Comparison of ENCODE assay signal across 21 mouse cellular contexts in genomic region chr4:62828963-62829362, GRCm38 (mm10).
DNase-seq lines count a peak whose midpoint lies in the region; ATAC-seq and TF ChIP-seq lines count a peak whose summit lies in the region.
"Had no signal": no experiment of that assay in that cellular context is flagged by ENCODE, and none has a peak within 500 bp of the region (broad histone marks: within the 10 kb centered on the region; RNA-seq: fewer than 3 reads in every experiment).

No protein-coding gene starts in this region.

- no peaks in the 10 kb centered on the region for H3K36me3 ChIP-seq in heart, embryonic 10.5 days
- no peaks in the 10 kb centered on the region for H3K36me3 ChIP-seq in hindbrain, postnatal 0 days (ENCODE audit: insufficient read depth, low read length)
- H3K36me3 ChIP-seq in hindbrain, embryonic 16.5 days (ENCODE audit: control insufficient read depth, insufficient read depth, low read length): no peaks in the 10 kb centered on the region
- H3K36me3 ChIP-seq in midbrain, embryonic 16.5 days (ENCODE audit: control insufficient read depth, insufficient read depth, low read length): no peaks in the 10 kb centered on the region
- no peaks in the 10 kb centered on the region for H3K36me3 ChIP-seq in midbrain, embryonic 13.5 days
- H3K36me3 ChIP-seq in midbrain, postnatal 0 days (ENCODE audit: insufficient read depth, low read length): no peaks in the 10 kb centered on the region
- H3K36me3 ChIP-seq: embryonic facial prominence, embryonic 13.5 days; forebrain, embryonic 12.5 days; heart, embryonic 12.5 days; hindbrain, embryonic 10.5 days; intestine, embryonic 15.5 days had no signal

- no peaks in the 10 kb centered on the region for H3K27me3 ChIP-seq in heart, embryonic 10.5 days (ENCODE audit: insufficient read depth, poor library complexity, severe bottlenecking)
- H3K27me3 ChIP-seq in hindbrain, postnatal 0 days (ENCODE audit: insufficient read depth, low read length): no peaks in the 10 kb centered on the region
- H3K27me3 ChIP-seq in hindbrain, embryonic 16.5 days (replicated peaks; ENCODE audit: control insufficient read depth, insufficient read depth, low read length): no peaks in the 10 kb centered on the region
- no peaks in the 10 kb centered on the region for H3K27me3 ChIP-seq in midbrain, embryonic 16.5 days (ENCODE audit: control insufficient read depth, insufficient read depth, low read depth, low read length)
- H3K27me3 ChIP-seq in midbrain, embryonic 13.5 days: no peaks in the 10 kb centered on the region
- H3K27me3 ChIP-seq in midbrain, postnatal 0 days (ENCODE audit: insufficient read depth, low read length): no peaks in the 10 kb centered on the region
- H3K27me3 ChIP-seq: forebrain, embryonic 12.5 days; heart, embryonic 12.5 days; intestine, embryonic 15.5 days had no signal

- no peaks in the 10 kb centered on the region for H3K9me3 ChIP-seq in heart, embryonic 10.5 days
- H3K9me3 ChIP-seq in hindbrain, postnatal 0 days (ENCODE audit: low read length): no peaks in the 10 kb centered on the region
- H3K9me3 ChIP-seq in hindbrain, embryonic 16.5 days (ENCODE audit: control insufficient read depth, low read length): no peaks in the 10 kb centered on the region
- H3K9me3 ChIP-seq in midbrain, embryonic 16.5 days (replicated peaks; ENCODE audit: control insufficient read depth, low read length, poor library complexity, severe bottlenecking): no peaks in the 10 kb centered on the region
- H3K9me3 ChIP-seq in midbrain, embryonic 13.5 days: no peaks in the 10 kb centered on the region
- no peaks in the 10 kb centered on the region for H3K9me3 ChIP-seq in midbrain, postnatal 0 days (ENCODE audit: low read length)
- H3K9me3 ChIP-seq: embryonic facial prominence, embryonic 13.5 days; forebrain, embryonic 12.5 days; heart, embryonic 12.5 days; hindbrain, embryonic 10.5 days; intestine, embryonic 15.5 days had no signal

- H3K9ac ChIP-seq in hindbrain, postnatal 0 days (replicated peaks; ENCODE audit: low read length): no peak overlapping the region
- H3K9ac ChIP-seq in hindbrain, embryonic 16.5 days (ENCODE audit: low read depth, low read length): no peak overlapping the region
- no peak overlapping the region for H3K9ac ChIP-seq in midbrain, embryonic 16.5 days (ENCODE audit: low read depth, low read length)
- H3K9ac ChIP-seq in midbrain, embryonic 13.5 days (replicated peaks): no peak overlapping the region
- no peak overlapping the region for H3K9ac ChIP-seq in midbrain, postnatal 0 days (replicated peaks; ENCODE audit: low read length, poor library complexity, severe bottlenecking)
- H3K9ac ChIP-seq: embryonic facial prominence, embryonic 13.5 days; forebrain, embryonic 12.5 days; heart, embryonic 12.5 days; intestine, embryonic 15.5 days had no signal

- no peak overlapping the region for H3K4me2 ChIP-seq in hindbrain, postnatal 0 days (ENCODE audit: low read depth, low read length)
- H3K4me2 ChIP-seq in hindbrain, embryonic 16.5 days (ENCODE audit: low read length): no peak overlapping the region
- H3K4me2 ChIP-seq in midbrain, embryonic 16.5 days (ENCODE audit: low read length): no peak overlapping the region
- H3K4me2 ChIP-seq in midbrain, embryonic 13.5 days (replicated peaks): no peak overlapping the region
- H3K4me2 ChIP-seq in midbrain, postnatal 0 days (ENCODE audit: low read depth, low read length, poor library complexity, severe bottlenecking): no peak overlapping the region
- H3K4me2 ChIP-seq: embryonic facial prominence, embryonic 13.5 days; forebrain, embryonic 12.5 days; heart, embryonic 12.5 days; intestine, embryonic 15.5 days had no signal

- DNase-seq in heart, embryonic 10.5 days (ENCODE audit: low spot score): peak; percentile 70
- no peak for DNase-seq in heart, adult 8-10 months (ENCODE audit: low spot score)
- peak; percentile 47 for DNase-seq in hindbrain, postnatal 0 days (ENCODE audit: low spot score)
- peak; percentile 26 for DNase-seq in midbrain, postnatal 0 days (ENCODE audit: low spot score)
- DNase-seq: adrenal gland, adult 8-10 months; adrenal gland, postnatal 36 days; cerebellum, adult 11 months; cerebellum, adult 8-10 months; cerebellum, postnatal 25 days; gastrocnemius, adult 2 months; gastrocnemius, postnatal 25 days; heart, postnatal 14 days had no signal

- no peak for TF ChIP-seq CTCF in hindbrain, postnatal 0 days (IDR thresholded peaks at IDR 0.05; ENCODE audit: low read depth)
- TF ChIP-seq CTCF in midbrain, postnatal 0 days (IDR thresholded peaks at IDR 0.05): no peak

- H3K27ac ChIP-seq in heart, embryonic 10.5 days: no peak overlapping the region
- H3K27ac ChIP-seq in hindbrain, postnatal 0 days: no peak overlapping the region
- no peak overlapping the region for H3K27ac ChIP-seq in hindbrain, embryonic 16.5 days (ENCODE audit: low read depth, low read length)
- no peak overlapping the region for H3K27ac ChIP-seq in midbrain, embryonic 16.5 days (ENCODE audit: low read length)
- no peak overlapping the region for H3K27ac ChIP-seq in midbrain, embryonic 13.5 days
- H3K27ac ChIP-seq in midbrain, postnatal 0 days (ENCODE audit: low read depth, low read length): no peak overlapping the region
- H3K27ac ChIP-seq: embryonic facial prominence, embryonic 13.5 days; forebrain, embryonic 12.5 days; gastrocnemius, adult 2 months; hindbrain, embryonic 10.5 days; intestine, embryonic 15.5 days had no signal

- peaks cover 2% of the 10 kb centered on the region; the same call in 1 of the 2 replicates for H3K4me1 ChIP-seq in heart, embryonic 10.5 days
- peaks cover 2% of the 10 kb centered on the region; the same call in 1 of the 2 replicates for H3K4me1 ChIP-seq in hindbrain, postnatal 0 days (ENCODE audit: insufficient read depth, low read length)
- H3K4me1 ChIP-seq in hindbrain, embryonic 16.5 days (ENCODE audit: control insufficient read depth, insufficient read depth, low read depth, low read length): peaks cover 4% of the 10 kb centered on the region
- peaks cover 3% of the 10 kb centered on the region for H3K4me1 ChIP-seq in midbrain, embryonic 16.5 days (ENCODE audit: control insufficient read depth, insufficient read depth, low read length)
- H3K4me1 ChIP-seq in midbrain, embryonic 13.5 days (replicated peaks): peaks cover 9% of the 10 kb centered on the region
- no peaks in the 10 kb centered on the region for H3K4me1 ChIP-seq in midbrain, postnatal 0 days (ENCODE audit: insufficient read depth, low read length)

- 75% methylated on average over 7 of the region's 7 CpGs for WGBS in heart, embryonic 10.5 days
- 38% methylated on average over 7 of the region's 7 CpGs for WGBS in hindbrain, postnatal 0 days
- 45% methylated on average over 7 of the region's 7 CpGs for WGBS in hindbrain, embryonic 16.5 days
- WGBS in midbrain, embryonic 16.5 days: 52% methylated on average over 7 of the region's 7 CpGs
- 63% methylated on average over 7 of the region's 7 CpGs for WGBS in midbrain, embryonic 13.5 days
- WGBS in midbrain, postnatal 0 days: 42% methylated on average over 7 of the region's 7 CpGs

- no peak overlapping the region for H3K4me3 ChIP-seq in heart, embryonic 10.5 days
- H3K4me3 ChIP-seq in hindbrain, postnatal 0 days (ENCODE audit: low read length): no peak overlapping the region
- H3K4me3 ChIP-seq in hindbrain, embryonic 16.5 days (ENCODE audit: low read length): no peak overlapping the region
- no peak overlapping the region for H3K4me3 ChIP-seq in midbrain, embryonic 16.5 days (ENCODE audit: low read depth, low read length)
- no peak overlapping the region for H3K4me3 ChIP-seq in midbrain, embryonic 13.5 days (replicated peaks)
- no peak overlapping the region for H3K4me3 ChIP-seq in midbrain, postnatal 0 days (ENCODE audit: low read depth, low read length)
- H3K4me3 ChIP-seq: embryonic facial prominence, embryonic 13.5 days; forebrain, embryonic 12.5 days; gastrocnemius, adult 2 months; heart, embryonic 12.5 days; hindbrain, embryonic 10.5 days; intestine, embryonic 15.5 days had no signal

- no peak for ATAC-seq in hindbrain, postnatal 0 days
- ATAC-seq in hindbrain, embryonic 16.5 days: no peak
- ATAC-seq in midbrain, embryonic 16.5 days: peak; percentile 40; the same call in 1 of the 2 replicates
- ATAC-seq in midbrain, embryonic 13.5 days: no peak
- no peak for ATAC-seq in midbrain, postnatal 0 days (ENCODE audit: low FRiP score)
- no peak for ATAC-seq in activated CD4-positive, CD25-positive, alpha-beta regulatory T cell, adult 4 months
- ATAC-seq: intestine, embryonic 15.5 days had no signal
